Mouse (Mus musculus) cerebellum, postnatal 36 days (tissue): ENCODE data around the gene Gm10300.
A peak's percentile ranks its signal among the peaks of the same experiment; 100 is the strongest.

ENCODE experiments used
- DNase-seq, 2 experiments: peaks; one replicate each; pipeline ENCODE4 v3.0.0; 2021 to 2022; ENCODE audit warnings: mixed read lengths in 2 of 2

Gm10300 gene

DNA sequence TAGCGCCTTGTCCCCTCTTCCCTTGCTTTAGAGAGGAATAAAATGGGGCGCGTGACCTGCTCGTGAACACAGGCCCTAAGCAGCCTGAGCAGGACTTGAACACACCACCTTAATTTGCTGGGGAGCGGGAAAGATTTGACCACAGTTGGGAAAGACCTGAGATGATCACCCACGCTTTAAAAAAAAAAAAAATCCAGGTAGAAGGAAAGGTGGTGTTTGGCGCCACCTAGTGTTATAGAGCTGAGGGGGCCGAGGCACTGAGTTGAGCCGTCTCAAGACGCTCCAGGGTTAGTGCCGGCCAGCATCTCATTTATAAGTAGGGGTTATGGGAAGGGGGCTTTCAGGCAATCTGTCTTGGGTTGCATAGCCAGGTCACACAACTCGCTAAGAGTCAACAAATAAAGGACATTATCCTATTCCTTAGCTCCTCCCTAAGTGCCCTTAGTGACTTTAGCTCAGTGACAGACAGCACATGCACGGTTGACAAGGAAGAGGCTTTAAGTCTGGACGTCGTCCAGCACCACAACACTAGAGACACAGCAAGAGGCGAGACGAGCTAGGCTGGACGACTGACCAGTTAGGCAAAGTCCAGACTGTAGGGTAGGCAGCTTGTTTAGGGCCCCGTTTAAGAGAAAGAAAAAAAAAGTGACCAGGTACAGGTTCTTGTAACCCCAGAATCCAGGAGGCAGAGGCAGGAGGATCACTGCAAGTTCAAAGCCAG, 5.2 kb downstream of the Gm10300 start:
- peak; percentile 75 to 83 for DNase-seq

DNA sequence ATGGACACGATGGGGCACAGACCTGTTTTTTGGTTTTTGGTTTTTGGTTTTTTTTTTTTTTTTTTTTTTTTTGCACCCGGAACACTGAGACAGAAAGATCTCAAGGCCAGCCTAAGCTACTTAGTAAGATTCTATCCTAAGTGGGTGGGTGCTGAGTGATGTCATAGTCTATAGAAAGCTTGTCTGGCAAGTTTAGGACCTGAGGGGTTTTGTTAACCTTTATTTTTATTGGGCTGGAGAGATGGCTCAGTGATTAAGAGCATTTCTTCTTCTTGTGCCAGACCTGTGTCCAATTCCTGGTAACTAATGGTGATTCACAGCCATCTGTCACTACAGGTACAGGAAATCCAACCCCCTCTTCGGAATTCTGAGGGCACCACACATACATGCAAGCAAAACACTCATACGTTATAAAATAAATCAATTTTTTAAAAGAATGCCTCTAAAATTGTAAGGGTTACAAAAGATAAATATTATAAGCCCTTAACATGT, 6.0 kb downstream of the Gm10300 start:
- no peak for DNase-seq

GRCm38 (mm10) chr4:132085114-132085513, 10.6 kb downstream of the Gm10300 start:
- no peak for DNase-seq

- peak; percentile 68 to 71 for DNase-seq
Measured at GRCm38 (mm10) chr4:132088921-132089320, 14.4 kb downstream of the Gm10300 start.

DNA sequence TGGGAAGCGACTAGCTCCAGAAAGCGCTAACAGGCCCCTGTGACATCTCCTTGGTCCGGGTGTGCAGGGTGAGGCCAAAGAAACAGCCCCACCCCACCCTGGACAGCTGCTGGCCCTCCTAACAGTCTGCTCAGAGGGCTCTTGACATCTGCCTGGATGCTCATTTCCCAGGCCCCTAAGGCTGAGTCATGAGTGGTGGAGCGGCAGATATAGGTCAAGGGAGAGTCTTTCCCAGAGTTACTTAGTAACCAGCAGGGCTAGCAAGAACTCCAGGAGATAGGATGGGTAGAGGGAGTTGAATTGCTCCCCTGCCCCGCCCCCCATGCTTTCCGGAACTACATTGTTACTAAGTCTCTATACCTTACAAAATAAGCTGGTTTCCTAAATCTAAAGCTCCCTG, 18.6 kb downstream of the Gm10300 start:
- no peak for DNase-seq

DNA sequence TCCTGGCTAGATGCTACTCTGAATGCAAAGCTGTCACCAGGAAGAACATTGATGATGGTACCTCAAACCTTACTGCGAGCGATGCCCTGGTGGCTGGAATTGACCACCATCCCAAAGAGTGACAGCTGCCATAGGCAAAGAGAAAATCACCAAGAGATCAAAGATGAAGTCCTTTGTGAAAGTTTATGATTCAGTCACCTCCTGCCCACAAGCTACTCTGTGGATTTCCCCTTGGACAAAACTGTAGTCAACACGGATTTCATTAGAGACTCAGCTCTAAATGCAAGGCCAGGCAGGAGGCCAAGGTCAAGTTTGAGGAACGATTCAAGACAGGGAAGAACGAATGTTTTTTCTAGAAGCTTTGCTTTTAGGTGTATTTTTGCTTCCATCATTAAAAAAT, 19.4 kb downstream of the Gm10300 start:
- no peak for DNase-seq

GRCm38 (mm10) chr4:132095043-132095442, 20.5 kb downstream of the Gm10300 start:
- no peak for DNase-seq

GRCm38 (mm10) chr4:132099548-132099947, 25.1 kb downstream of the Gm10300 start:
- no peak for DNase-seq

DNA sequence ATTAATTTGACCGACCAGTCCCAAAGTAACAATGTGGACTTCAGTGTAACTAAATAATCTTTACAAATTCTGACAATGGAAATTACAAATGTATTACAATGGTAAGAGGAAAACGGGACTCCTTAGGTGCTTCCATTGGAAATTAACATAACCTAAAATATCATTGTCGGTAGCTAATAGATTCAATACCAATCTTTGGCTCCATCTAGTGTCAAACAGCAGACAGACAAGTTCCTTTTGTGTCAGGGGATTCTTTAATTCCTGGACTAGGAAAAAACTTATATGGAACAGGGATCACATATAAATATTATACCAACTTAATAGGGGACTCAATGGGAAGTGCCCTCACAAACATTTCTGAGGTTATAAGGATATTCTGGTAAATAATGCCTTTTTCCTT, 26.7 kb downstream of the Gm10300 start:
- no peak for DNase-seq

DNA sequence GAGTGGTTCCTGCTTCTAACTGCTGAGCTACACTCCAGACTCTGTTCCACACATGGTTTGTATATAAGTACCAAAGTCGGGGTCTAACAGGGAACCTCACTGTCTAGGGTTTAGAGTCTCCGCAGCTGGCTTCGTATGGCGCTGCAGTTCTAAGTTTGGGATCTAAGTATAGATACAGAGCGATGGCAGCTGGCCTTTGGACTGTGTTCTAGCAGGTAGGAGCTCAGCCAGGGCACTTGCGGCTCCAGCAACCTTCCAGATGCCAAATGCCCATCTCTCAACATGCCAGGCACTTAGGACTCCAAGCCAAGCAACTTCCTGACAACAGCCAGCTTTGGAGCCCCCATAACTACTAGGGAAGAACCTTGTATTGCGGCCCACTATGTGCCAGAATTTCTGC, 33.7 kb downstream of the Gm10300 start:
- DNase-seq = no peak

DNA sequence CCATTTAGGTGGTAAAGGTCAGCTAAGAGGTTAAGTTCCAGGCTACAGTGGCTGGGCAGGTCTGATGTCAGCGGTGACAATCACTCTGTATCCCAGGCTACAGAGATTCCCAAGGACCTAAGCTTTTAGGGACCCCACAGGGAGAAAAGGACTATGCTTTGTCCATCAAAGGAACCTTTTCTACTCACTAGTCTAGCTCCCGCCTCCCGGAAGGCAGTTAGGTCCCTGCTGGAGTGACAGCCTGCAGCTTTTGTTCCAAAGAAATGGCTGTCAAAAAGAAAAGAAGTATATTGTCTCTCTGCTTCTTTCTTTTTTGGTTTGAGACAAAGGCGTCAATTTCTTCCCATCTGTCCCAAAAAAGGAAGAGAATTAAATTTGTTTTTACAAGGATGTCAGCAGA, 36.7 kb downstream of the Gm10300 start:
- DNase-seq = no peak

- DNase-seq = peak in 1 of 2 experiments; percentile 26
Measured at GRCm38 (mm10) chr4:132113411-132114095, 39.1 kb downstream of the Gm10300 start.

DNA sequence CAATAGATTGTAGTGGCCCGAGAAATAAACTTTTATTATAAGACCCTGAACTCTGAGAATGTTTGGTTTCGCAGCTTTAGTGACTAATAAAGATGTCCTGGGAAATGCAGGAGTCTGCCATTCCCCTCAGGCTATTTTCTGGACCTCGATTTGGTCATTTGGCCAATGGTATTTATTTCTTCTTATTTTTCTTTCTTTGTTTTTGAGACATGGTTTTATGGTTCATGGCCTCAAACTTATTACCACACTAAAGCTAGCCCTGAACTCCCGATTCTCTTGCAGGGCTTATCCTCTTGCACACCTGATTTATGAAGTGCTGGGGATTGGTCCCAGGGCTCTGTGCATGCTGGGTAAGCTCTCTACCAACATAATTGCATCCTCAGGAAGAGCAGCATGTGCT, 41.8 kb downstream of the Gm10300 start:
- DNase-seq = no peak

GRCm38 (mm10) chr4:132119566-132119965, 45.1 kb downstream of the Gm10300 start:
- no peak for DNase-seq

GRCm38 (mm10) chr4:132121674-132122073, 47.2 kb downstream of the Gm10300 start:
- no peak for DNase-seq

- DNase-seq = no peak
Measured at GRCm38 (mm10) chr4:132123166-132123565, 48.7 kb downstream of the Gm10300 start.
